In genomic region chr1:132481619-132482018, GRCm38 (mm10) we compare ENCODE assay signal across 17 mouse cellular contexts.
"Had no signal": no experiment of that assay in that cellular context is flagged by ENCODE, and none has a peak within 500 bp of the region (broad histone marks: within the 10 kb centered on the region; RNA-seq: fewer than 3 reads in every experiment).

No protein-coding gene starts in this region.

- H3K4me2 ChIP-seq: lung, embryonic 14.5 days; midbrain, embryonic 12.5 days; neural tube, embryonic 12.5 days had no signal

- H3K27me3 ChIP-seq: midbrain, embryonic 12.5 days; neural tube, embryonic 12.5 days had no signal

- ATAC-seq: midbrain, embryonic 16.5 days had no signal

- H3K27ac ChIP-seq: midbrain, embryonic 10.5 days; midbrain, embryonic 12.5 days; neural tube, embryonic 12.5 days had no signal

- DNase-seq: lung, adult 18-20 months; lung, embryonic 14.5 days; lung, postnatal 10 days; lung, postnatal 4 days; midbrain, embryonic 14.5 days; retina, postnatal 1 day; right cerebral cortex, adult 18-20 months; right cerebral cortex, postnatal 25 days; right cerebral cortex, postnatal 4 days; spleen, adult 18-20 months; thymus, adult 18-20 months; thymus, postnatal 14 days; thymus, postnatal 36 days had no signal

- H3K4me3 ChIP-seq: midbrain, embryonic 10.5 days; midbrain, embryonic 12.5 days; neural tube, embryonic 12.5 days had no signal

- H3K9ac ChIP-seq: lung, embryonic 14.5 days; midbrain, embryonic 12.5 days; neural tube, embryonic 12.5 days had no signal

- H3K9me3 ChIP-seq: midbrain, embryonic 10.5 days; midbrain, embryonic 12.5 days; neural tube, embryonic 12.5 days had no signal
